Mouse (Mus musculus): Measurements from ENCODE around the gene Dhx30.
"Not testable (repeated sequence)": the region's sequence is repeated elsewhere in the genome, so short reads cannot be mapped to it uniquely, and the experiment has no call there.

Gene Dhx30

GRCm38 (mm10) chr9:110094761-110095160 lies 22.9 kb downstream of the Dhx30 start:
- DNase-seq (ENCODE audit: low read depth, low spot score) = no peak

DNA sequence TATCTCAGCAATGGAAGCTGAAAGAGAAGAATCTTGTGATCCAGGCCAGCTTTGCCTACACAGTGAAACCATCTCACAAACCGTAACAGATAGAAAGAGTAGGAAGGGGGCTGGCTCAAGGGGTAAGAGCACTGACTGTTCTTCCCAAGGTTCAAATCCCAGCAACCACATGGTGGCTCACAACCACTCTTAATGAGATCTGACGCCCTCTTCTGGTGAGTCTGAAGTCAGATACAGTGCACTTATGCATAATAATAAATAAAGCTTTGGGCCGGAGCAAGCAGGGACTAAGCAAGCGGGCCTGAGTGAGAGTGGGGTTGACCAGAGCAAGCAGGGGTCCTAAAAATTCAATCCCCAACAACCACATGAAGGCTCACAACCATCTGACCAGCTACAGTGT lies 24.3 kb downstream of the Dhx30 start:
- no peak for DNase-seq (ENCODE audit: low read depth, low spot score)

DNA sequence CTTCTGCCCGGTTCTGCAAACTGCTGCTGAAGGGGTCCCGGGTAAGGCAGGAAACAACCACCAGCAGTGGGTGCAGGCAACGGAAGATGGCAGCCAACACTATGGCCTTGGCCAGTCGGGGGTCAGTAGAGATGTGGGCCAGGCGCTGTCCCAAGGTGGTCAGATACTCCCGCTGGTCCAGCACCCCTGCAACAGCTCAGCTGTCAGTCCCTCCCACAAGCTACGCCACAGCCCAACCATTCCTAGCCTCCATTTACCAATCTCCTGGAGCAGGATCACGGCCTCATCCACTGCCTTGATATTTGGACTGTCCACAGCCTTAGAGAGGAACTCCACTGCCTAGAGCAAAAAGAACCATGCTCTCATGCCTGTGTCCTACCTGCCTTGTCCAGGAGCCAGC lies 31.9 kb downstream of the Dhx30 start:
- no peak for DNase-seq (ENCODE audit: low read depth, low spot score)

DNA sequence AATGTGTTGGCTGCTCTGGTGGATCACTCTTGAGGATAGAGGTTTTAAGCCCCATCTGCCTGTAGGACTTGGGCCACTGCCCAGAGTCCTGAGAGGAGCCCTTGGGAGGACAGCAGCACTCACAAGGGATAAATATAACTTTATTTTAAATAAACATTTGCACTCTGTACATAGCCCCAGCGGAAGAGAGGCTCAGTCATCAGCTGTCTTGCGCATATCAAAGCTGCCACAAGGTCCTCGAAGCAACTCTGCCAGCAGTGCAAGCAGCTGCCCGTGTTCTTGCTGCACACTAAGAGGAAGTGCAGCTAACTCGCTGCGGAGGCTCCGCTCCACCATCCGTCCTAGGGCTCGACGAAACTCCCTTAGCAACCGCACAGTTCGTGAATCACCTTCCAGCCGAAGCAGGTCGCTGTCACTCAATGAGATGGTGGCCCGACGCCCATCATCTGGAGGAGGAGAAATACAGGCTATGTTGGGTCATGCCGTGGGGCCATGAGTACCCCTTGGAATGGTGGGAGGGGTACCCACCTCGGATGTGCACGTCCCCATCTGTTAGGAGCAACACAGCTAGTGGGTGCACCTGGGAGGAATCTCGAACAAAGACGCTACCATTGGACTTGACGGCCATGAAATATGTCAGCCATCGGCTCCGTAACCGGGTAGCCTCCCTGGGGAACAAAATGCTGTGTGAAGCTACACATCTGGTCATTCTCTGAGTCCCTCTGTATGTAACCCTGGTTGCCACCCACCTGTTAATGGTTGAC lies 33.2 kb downstream of the Dhx30 start:
- no peak for DNase-seq (ENCODE audit: low read depth, low spot score)

- DNase-seq (ENCODE audit: low read depth, low spot score) = no peak
Measured at GRCm38 (mm10) chr9:110081066-110081465, 36.6 kb downstream of the Dhx30 start.

DNA sequence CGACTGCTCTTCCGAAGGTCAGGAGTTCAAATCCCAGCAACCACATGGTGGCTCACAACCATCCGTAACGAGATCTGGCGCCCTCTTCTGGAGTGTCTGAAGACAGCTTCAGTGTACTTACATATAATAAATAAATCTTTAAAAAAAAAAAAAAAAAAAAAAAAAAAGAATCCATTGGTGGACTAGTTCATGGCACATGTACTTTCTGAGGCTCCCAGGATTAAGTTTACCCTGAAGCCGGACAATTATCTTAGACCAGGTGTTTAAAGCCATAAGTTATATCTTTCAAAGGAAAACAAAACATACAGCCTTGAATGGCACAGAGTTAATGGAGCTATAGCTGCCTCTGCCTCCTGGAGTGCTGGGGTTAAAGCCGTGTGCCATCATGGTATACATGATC lies 41.2 kb downstream of the Dhx30 start:
- DNase-seq (ENCODE audit: low read depth, low spot score) = not testable (repeated sequence)

DNA sequence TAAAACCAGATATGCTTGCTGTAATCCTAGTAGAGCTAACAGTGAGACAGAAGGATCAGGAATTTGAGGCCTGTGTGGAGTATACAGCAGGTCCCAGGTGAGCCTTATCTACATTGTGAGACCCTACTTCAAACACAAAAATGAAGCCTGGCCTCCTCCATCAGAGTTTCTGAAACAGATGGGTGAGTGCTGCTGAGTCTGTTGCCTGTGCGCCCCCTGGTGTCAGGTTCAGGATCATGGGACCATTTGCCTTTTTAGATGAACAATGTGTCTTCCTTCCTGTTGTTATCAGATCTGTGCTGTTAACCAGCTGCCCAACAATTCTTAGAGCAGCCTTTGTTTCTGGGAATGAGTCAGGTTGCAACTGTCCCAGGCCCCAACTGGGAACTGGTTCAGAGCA lies 45.8 kb downstream of the Dhx30 start:
- peak; percentile 5 for DNase-seq (ENCODE audit: low read depth, low spot score)

DNA sequence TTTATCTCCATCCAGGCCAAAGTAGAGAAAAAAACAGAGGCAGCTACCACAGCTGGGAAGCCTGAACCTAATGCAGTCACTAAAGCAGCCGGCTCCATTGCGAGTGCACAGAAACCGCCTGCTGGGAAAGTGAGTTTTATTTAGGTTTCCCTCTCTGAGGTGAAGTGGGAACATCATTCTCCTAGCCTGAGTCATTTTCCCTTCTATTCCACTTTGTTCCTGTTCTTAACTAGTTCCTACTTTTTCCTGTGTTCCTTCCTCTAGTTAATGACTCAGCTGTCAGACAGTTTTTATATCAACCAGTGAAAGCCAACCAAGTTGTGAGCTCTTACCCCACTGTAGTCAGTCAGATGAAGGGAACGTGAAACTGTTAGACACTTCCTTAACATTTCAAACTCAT lies 46.6 kb downstream of the Dhx30 start:
- no peak for DNase-seq (ENCODE audit: low read depth, low spot score)

DNA sequence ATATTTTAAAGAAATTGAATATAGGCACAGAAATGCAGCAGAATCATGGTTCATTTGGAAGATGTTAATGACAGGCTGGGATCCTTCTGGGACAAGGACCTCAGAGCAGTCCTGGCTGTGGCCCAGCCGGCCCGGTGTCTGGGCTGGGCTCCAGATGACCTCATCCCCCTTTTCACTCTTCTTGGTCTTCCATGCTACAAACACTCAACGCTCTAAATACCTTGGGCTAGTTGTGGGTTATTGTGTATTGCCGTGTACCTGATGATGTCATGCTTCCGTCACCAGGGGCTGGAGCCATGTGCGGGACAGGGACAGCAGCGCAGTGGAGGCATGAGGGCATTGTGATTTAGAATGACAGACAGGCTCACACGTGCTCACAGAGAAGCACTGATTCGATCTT lies 47.3 kb downstream of the Dhx30 start:
- DNase-seq (ENCODE audit: low read depth, low spot score) = no peak

DNA sequence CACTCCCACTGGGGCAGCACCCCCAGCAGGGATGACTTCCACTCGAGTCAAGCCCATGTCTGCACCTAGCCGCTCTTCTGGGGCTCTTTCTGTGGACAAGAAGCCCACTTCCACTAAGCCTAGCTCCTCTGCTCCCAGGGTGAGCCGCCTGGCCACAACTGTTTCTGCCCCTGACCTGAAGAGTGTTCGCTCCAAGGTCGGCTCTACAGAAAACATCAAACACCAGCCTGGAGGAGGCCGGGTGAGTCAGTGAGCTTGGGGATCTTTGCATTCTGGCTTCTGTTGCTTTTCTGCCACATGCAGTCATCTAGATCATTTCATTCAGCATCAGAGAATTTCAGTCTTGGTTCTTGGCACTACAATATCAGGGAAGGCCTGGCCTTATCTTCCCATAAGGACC lies 48.9 kb downstream of the Dhx30 start:
- no peak for DNase-seq (ENCODE audit: low read depth, low spot score)

DNA sequence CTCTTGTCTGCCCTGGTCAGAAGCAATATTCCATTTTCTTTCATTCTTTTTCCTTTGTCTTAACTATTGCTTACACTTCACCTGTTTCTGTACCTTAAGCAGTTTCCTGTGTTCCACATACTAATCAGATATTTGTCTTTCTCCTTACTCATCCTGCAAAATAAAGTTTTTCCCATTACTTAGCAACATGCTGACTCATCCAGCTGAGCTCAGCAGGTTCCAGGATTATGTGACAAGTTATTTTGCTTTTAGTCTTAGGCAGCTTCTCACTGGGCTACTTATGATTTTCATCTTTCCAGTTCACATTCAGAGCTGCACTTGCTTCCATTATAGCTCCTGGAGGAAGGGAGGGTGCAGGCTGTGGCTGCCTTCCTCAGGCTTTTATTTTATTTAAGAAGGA lies 53.0 kb downstream of the Dhx30 start:
- DNase-seq (ENCODE audit: low read depth, low spot score) = no peak

GRCm38 (mm10) chr9:110062861-110063260 lies 54.8 kb downstream of the Dhx30 start:
- DNase-seq (ENCODE audit: low read depth, low spot score) = no peak

DNA sequence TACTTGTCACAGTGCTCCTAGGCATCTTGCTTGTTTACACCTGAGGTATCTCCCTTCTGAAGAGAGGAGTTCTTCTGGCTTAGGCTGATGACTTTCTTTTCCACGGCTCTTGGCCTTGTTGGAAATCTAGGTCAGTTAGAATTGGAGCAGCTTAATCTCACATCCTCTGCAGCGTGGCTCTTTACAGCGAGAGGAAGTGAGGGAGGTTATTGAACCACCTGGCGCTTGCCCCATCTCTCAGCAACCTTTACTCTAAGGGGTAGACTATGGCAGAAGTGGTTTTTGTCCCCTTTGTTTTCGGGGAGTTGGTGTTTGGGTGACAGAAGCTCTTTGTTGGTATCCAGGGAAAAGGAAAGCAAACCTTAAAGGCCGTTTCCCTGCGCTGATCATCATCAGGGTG lies 55.2 kb downstream of the Dhx30 start:
- no peak for DNase-seq (ENCODE audit: low read depth, low spot score)

DNA sequence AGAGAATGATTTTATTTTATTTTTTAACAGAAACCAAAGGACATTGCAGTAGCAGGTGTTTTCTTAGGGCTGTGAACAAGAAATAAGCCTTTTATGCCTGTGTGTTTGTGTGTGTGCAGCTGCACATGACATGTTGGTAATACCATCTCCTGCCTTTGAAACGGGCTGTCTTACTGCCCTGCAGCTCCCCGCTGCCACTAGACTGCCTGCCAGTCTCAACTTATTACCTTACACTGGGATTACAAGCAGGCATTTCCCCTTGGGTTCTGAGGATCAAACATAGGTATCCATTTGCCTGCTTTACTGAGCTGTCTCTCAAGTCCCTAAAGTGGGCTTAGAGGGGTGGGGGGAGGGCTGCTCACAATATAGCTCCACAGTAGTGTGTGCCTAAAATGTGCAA lies 56.9 kb downstream of the Dhx30 start:
- no peak for DNase-seq (ENCODE audit: low read depth, low spot score)

DNA sequence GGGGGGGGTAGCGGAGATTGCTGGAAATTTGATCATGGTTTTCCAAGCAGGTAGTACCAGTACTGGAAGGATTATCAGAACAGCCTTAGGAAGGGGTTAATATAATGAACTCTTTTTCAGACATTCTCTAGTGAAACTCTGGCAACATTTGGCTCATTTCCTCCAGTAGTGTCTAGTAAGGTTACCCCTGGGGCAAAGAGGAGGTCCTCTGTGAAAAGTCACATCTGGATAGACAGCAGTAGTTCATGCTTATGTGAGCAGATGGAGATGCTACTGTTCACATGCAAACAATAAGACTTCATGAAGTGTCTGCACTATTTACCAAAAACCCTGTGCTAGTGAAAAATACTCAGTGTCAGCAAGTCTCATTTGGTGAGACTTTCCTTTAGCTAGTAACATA lies 60.4 kb downstream of the Dhx30 start:
- no peak for DNase-seq (ENCODE audit: low read depth, low spot score)

DNA sequence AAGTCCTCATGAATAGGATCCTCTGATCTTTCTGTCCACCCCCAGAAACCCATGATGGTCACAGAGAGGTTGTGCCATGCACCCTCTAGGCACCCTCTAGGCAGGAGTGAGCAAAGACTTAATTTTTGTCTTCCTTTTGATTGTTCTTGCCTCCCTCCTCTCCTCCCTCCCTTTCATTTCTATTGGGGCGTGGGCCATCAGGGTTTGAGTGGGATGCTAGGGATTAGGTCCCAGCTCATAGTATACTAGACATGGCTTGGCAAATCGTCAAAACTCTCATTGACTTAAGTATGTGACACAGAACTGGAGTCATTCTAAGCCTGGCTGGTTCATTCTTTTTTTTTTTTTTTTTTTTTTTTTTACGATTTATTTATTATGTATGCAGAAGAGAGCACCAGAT lies 62.8 kb downstream of the Dhx30 start:
- DNase-seq (ENCODE audit: low read depth, low spot score) = no peak

GRCm38 (mm10) chr9:110054080-110054421 lies 63.6 kb downstream of the Dhx30 start:
- no peak for DNase-seq (ENCODE audit: low read depth, low spot score)

DNA sequence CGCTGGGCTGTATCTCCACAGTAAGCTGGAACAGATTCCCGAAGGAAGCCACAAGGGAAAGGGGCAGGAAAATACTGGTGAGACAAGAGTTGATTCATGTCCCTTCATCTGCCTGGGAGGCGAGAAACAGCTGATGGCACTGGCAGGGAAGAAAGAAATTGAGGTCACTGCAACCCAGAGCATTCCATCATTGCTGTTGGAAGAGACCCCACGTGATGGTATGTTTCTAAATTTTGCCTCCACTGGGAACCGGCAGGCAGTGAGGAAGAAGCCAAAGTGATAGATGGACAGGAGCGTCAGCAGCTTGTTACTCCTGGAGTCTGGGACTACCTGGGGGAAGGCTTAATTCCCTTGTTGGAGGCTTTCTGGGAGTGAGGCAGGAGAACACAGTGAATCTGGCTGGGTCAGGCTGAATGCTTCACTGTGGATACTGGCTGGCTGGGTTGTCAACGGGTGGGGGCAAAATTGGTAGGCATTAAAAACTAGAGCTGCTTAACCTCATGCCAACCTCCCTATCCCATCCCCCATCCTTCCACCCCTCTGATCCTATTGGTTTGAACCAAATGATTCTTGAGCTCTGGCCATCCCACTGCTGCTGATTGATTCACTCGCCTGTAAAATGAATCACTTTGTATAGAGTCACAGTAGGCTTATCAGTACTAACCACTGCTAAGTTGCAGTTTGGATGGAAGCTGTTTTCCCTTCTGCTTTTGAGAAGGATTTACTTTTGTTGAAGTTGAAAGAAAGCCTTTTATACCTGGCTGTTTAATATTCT lies 64.1 kb downstream of the Dhx30 start:
- no peak for DNase-seq (ENCODE audit: low read depth, low spot score)

DNA sequence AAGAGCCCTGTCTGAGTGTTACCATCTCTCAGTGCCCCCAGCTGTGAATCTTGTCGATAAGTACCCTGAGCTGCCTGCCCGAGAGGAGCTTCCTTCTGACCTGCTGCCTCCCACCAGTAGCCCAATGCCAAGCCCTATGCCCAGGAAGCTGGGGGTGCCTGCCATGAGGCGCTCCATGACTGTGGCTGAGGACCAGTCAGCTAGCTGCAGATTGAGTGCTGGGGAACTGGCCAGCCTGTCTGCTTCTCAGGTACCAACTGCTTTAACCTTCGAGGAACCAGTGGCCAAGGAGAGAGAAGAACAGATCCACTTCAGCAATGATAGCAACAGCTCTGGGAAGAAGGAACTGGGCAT lies 64.7 kb downstream of the Dhx30 start:
- no peak for DNase-seq (ENCODE audit: low read depth, low spot score)

GRCm38 (mm10) chr9:110051869-110052661 lies 65.6 kb downstream of the Dhx30 start:
- no peak for DNase-seq (ENCODE audit: low read depth, low spot score)

DNA sequence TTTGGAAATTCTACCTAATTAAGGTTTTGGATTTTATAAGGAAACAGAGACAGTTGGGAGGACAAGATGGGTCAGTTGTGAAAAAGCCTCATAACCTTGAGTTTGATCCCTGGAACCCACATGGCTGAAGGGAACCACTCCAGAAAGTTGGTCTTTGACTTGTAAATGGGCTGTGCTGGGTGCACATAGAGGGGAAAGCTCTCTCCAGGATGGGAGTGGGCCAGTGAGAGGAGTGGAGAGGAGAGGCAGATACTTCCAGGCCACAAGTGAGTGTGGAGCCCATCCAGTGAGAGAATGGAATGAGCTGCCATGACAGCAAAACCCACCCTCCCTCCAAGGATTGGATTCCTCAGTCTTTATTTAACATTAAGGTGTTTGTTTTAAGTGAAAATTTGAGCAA lies 66.4 kb downstream of the Dhx30 start:
- DNase-seq (ENCODE audit: low read depth, low spot score) = no peak

DNA sequence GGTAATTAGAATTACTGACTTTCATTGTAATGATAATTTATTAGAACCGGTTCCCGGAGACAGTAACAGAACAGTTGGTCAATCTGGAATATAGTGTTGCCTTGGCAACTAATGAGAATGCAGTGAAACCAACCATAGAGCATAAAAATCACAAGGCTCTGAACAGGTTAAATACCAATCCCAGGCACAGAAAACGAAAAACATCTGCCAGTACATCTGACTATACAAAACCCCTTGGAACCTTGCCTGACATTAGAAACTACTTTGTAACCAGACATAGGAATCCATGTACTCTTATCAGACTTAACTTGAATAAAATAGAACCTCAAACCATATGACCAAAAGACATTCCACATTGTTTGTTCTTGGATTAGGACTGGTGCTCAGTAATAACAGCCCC lies 69.8 kb downstream of the Dhx30 start:
- no peak for DNase-seq (ENCODE audit: low read depth, low spot score)

DNA sequence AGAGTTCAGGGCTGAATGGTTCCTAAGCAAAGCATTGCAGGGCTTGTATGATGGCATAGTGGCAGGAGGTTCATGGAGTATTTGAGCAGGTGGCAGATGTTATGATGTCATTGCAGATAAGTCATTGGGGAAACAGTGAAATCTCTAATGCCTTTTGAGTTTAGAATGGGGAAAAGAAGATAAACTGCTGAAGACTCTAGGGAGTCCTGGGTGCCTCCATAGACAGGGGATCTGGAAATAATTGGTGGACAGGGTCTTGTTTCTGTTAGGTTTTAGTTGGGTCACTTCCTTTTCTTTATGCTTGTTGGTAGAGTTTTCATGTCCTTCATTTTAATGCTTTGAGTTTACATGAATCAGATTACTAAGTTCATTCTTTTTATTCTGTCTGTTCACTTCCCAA lies 70.4 kb downstream of the Dhx30 start:
- DNase-seq (ENCODE audit: low read depth, low spot score) = no peak
